Mouse (Mus musculus) brain, embryonic 14.5 days (tissue): Measurements from ENCODE around the gene Man2b2.

Experiments used
- CTCF ChIP-seq: fragments of 200-500 bp; IDR thresholded peaks from 2 replicates; pipeline ENCODE4 v1.5.1; 2012; ENCODE audit warnings: inconsistent platforms, mild to moderate bottlenecking, moderate library complexity, borderline replicate concordance; ENCODE audit not compliant: insufficient read depth, insufficient read length; ENCODE audit errors: extremely low read depth
- POLR2A ChIP-seq: fragments of 200-500 bp; IDR thresholded peaks from 2 replicates; pipeline ENCODE4 v1.6.1; 2012; ENCODE audit warnings: mild to moderate bottlenecking, inconsistent platforms, borderline replicate concordance; ENCODE audit not compliant: poor library complexity, insufficient read depth, insufficient read length, severe bottlenecking; ENCODE audit errors: extremely low read depth

DNA sequence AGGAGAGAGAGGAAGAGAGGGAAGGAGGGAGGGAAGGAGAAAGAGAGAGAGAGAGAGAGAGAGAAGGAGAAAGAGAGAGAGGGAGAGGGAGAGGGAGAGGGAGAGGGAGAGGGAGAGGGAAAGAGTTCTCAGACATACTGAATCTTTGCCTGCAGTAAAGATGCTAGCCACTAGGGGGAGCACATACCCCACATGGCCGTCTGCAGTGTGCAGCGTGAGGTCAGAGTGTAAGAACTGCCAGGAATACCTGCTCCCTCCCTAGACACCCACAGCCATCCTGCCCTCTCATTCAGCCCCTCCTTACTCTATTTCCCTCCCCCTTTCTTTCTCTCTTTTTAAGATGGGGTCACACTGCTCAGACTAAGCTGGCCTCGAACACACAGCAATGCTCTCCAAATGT, 19.0 kb downstream of the Man2b2 start:
- TF ChIP-seq CTCF: peak; percentile 90
- TF ChIP-seq POLR2A: no peak
